Mouse (Mus musculus) neural tube, embryonic 11.5 days (tissue): ENCODE results near the gene Miga2. TPM values are rescaled to one million over a fixed set of nuclear protein-coding genes. Genes with fewer than 3 reads are reported as not detected.
A peak's percentile ranks its signal among the peaks of the same experiment; 100 is the strongest.

Experiments used
- ATAC-seq: fragments of 200-750 bp; cut with Nextera tagmentation; 2 replicates; pipeline ENCODE4 v1.8.0; 2017; ENCODE audit warnings: moderate number of reproducible peaks, mild to moderate bottlenecking, moderate TSS enrichment, moderate library complexity; ENCODE audit not compliant: insufficient read depth, low FRiP score, low TSS enrichment
- DNase-seq: peaks from one replicate; pipeline ENCODE4 v3.0.0-alpha.2; 2015; ENCODE audit warnings: low spot score
- H3K27ac ChIP-seq: fragments of 300-500 bp; sonication (generic); 2 replicates; pipeline ENCODE4 v1.5.1; 2014; ENCODE audit warnings: low read depth, mild to moderate bottlenecking, low read length
- H3K27me3 ChIP-seq: fragments of 300-500 bp; sonication (generic); 2 replicates; pipeline ENCODE4 v1.6.1; 2014; ENCODE audit warnings: mild to moderate bottlenecking, low read length, mixed read lengths; ENCODE audit not compliant: control insufficient read depth, insufficient read depth
- H3K36me3 ChIP-seq: fragments of 300-500 bp; sonication (generic); 2 replicates; pipeline ENCODE4 v1.6.1; 2014; ENCODE audit warnings: mild to moderate bottlenecking, low read length, moderate library complexity, mixed read lengths; ENCODE audit not compliant: control insufficient read depth, insufficient read depth
- H3K4me1 ChIP-seq: fragments of 300-500 bp; sonication (generic); 2 replicates; pipeline ENCODE4 v1.6.1; 2014; ENCODE audit warnings: low read length, mixed read lengths; ENCODE audit not compliant: control insufficient read depth, insufficient read depth
- H3K4me2 ChIP-seq: fragments of 300-500 bp; sonication (generic); 2 replicates; pipeline ENCODE4 v1.6.1; 2014; ENCODE audit warnings: low read depth, mild to moderate bottlenecking, moderate library complexity
- H3K4me3 ChIP-seq: fragments of 300-500 bp; sonication (generic); 2 replicates; pipeline ENCODE4 v1.5.1; 2014; ENCODE audit warnings: low read depth, low read length
- H3K9ac ChIP-seq: fragments of 300-500 bp; sonication (generic); 2 replicates; pipeline ENCODE4 v1.6.1; 2014; ENCODE audit warnings: mild to moderate bottlenecking, low read length
- H3K9me3 ChIP-seq: fragments of 300-500 bp; sonication (generic); 2 replicates; pipeline ENCODE4 v1.6.1; 2016; ENCODE audit warnings: low read length; ENCODE audit not compliant: control insufficient read depth
- WGBS: fragments of 180-500 bp; shearing (Covaris S2); extraction: QIAGEN DNeasy Blood & Tissue Kit; methylation state at CpG from one replicate; pipeline ENCODE4 v1.1.7; 2014; 5-methylcytosine and 5-hydroxymethylcytosine counted together
- polyA plus RNA-seq: library from polyadenylated mRNA; unstranded; fragments of >200 nt; fragmentation: Nextera tagmentation; extraction: Ambion mirVana; gene quantifications from 2 replicates; pipeline ENCODE4 v1.2.1, GENCODE M21; 2014

The Miga2 gene
- polyA plus RNA-seq, 1 experiment from 2014 or later: 27.5 TPM

- H3K27me3 ChIP-seq: no peaks in the 10 kb centered on the region
- DNase-seq (peak; percentile 68), ATAC-seq (peak; percentile 78)
- no peaks in the 10 kb centered on the region for H3K9me3 ChIP-seq
- H3K4me2 ChIP-seq: no peak overlapping the region
- peak overlapping the region; percentile 92 for H3K27ac ChIP-seq
- H3K4me3 ChIP-seq: no peak overlapping the region
- peak overlapping the region; percentile 50 for H3K9ac ChIP-seq
- 34% methylated on average over 20 of the region's 20 CpGs for WGBS
- peaks cover 9% of the 10 kb centered on the region for H3K36me3 ChIP-seq
- H3K4me1 ChIP-seq: peaks cover 21% of the 10 kb centered on the region
Observed at GRCm38 (mm10) chr2:30399191-30400171, 35.4 kb downstream of the Miga2 start.

- no peak overlapping the region for H3K4me2 ChIP-seq
- peaks cover 21% of the 10 kb centered on the region for H3K4me1 ChIP-seq
- no peak overlapping the region for H3K4me3 ChIP-seq
- DNase-seq (no peak), ATAC-seq (no peak)
- H3K27me3 ChIP-seq: no peaks in the 10 kb centered on the region
- WGBS: 85% methylated on average over 1 of the region's 1 CpGs
- H3K27ac ChIP-seq: no peak overlapping the region
- no peaks in the 10 kb centered on the region for H3K9me3 ChIP-seq
- H3K9ac ChIP-seq: no peak overlapping the region
- peaks cover 9% of the 10 kb centered on the region for H3K36me3 ChIP-seq
Observed at GRCm38 (mm10) chr2:30401581-30401980, 37.5 kb downstream of the Miga2 start.

- Histone ChIP-seq H3K9me3 (no peaks in the 10 kb centered on the region), H3K4me3 (no peak overlapping the region), H3K4me2 (no peak overlapping the region), H3K9ac (no peak overlapping the region), H3K27me3 (no peaks in the 10 kb centered on the region), H3K4me1 (peaks cover 21% of the 10 kb centered on the region), H3K36me3 (peaks cover 8% of the 10 kb centered on the region), H3K27ac (no peak overlapping the region)
- no peak for DNase-seq
- ATAC-seq: no peak
- WGBS: 90% methylated on average over 9 of the region's 9 CpGs
Observed at GRCm38 (mm10) chr2:30402351-30402826, 38.4 kb downstream of the Miga2 start.

- H3K9me3 ChIP-seq: no peaks in the 10 kb centered on the region
- H3K4me2 ChIP-seq: no peak overlapping the region
- no peak overlapping the region for H3K9ac ChIP-seq
- peaks cover 21% of the 10 kb centered on the region for H3K4me1 ChIP-seq
- WGBS: 64% methylated on average over 2 of the region's 2 CpGs
- peaks cover 9% of the 10 kb centered on the region; the same call in 1 of the 2 replicates for H3K36me3 ChIP-seq
- DNase-seq (no peak), ATAC-seq (no peak)
- no peak overlapping the region for H3K4me3 ChIP-seq
- no peaks in the 10 kb centered on the region for H3K27me3 ChIP-seq
- H3K27ac ChIP-seq: no peak overlapping the region
Observed at GRCm38 (mm10) chr2:30402843-30403242, 38.8 kb downstream of the Miga2 start.

GRCm38 (mm10) chr2:30403870-30404269, 39.8 kb downstream of the Miga2 start:
- ATAC-seq (no peak), DNase-seq (no peak)
- H3K27ac ChIP-seq: no peak overlapping the region
- no peak overlapping the region for H3K9ac ChIP-seq
- H3K4me3 ChIP-seq: no peak overlapping the region
- H3K36me3 ChIP-seq: peaks cover 10% of the 10 kb centered on the region; the same call in 1 of the 2 replicates
- no peak overlapping the region for H3K4me2 ChIP-seq
- peaks cover 16% of the 10 kb centered on the region for H3K4me1 ChIP-seq
- H3K9me3 ChIP-seq: no peaks in the 10 kb centered on the region
- H3K27me3 ChIP-seq: no peaks in the 10 kb centered on the region
- WGBS: 78% methylated on average over 1 of the region's 1 CpGs

GRCm38 (mm10) chr2:30407221-30407620, 43.2 kb downstream of the Miga2 start:
- Histone ChIP-seq H3K4me3 (no peak overlapping the region), H3K9ac (no peak overlapping the region), H3K36me3 (peaks cover 5% of the 10 kb centered on the region), H3K4me2 (no peak overlapping the region), H3K4me1 (no peaks in the 10 kb centered on the region), H3K27ac (no peak overlapping the region), H3K27me3 (no peaks in the 10 kb centered on the region), H3K9me3 (no peaks in the 10 kb centered on the region)
- no peak for ATAC-seq
- 84% methylated on average over 2 of the region's 2 CpGs for WGBS
- DNase-seq: no peak

GRCm38 (mm10) chr2:30407778-30408177, 43.7 kb downstream of the Miga2 start:
- no peak overlapping the region for H3K27ac ChIP-seq
- no peaks in the 10 kb centered on the region for H3K4me1 ChIP-seq
- H3K4me3 ChIP-seq: no peak overlapping the region
- H3K4me2 ChIP-seq: no peak overlapping the region
- H3K9me3 ChIP-seq: no peaks in the 10 kb centered on the region
- H3K27me3 ChIP-seq: no peaks in the 10 kb centered on the region
- H3K36me3 ChIP-seq: peaks cover 5% of the 10 kb centered on the region
- ATAC-seq (no peak), DNase-seq (no peak)
- WGBS: 94% methylated on average over 10 of the region's 10 CpGs
- H3K9ac ChIP-seq: no peak overlapping the region

GRCm38 (mm10) chr2:30408452-30409100, 44.5 kb downstream of the Miga2 start:
- no peak for ATAC-seq
- Histone ChIP-seq H3K4me2 (no peak overlapping the region), H3K9ac (no peak overlapping the region), H3K4me3 (no peak overlapping the region), H3K27me3 (no peaks in the 10 kb centered on the region), H3K36me3 (peaks cover 5% of the 10 kb centered on the region), H3K4me1 (no peaks in the 10 kb centered on the region), H3K9me3 (no peaks in the 10 kb centered on the region), H3K27ac (no peak overlapping the region)
- no peak for DNase-seq
- 86% methylated on average over 8 of the region's 8 CpGs for WGBS
